Mouse (Mus musculus) hindbrain, embryonic 15.5 days (tissue): Measurements from ENCODE around the gene Higd1c. TPM values are rescaled to one million over a fixed set of nuclear protein-coding genes. Genes with fewer than 3 reads are reported as not detected.

Experiments used
- ATAC-seq: fragments of 200-750 bp; cut with Nextera tagmentation; 2 replicates; pipeline ENCODE4 v1.8.0; 2017; ENCODE audit warnings: low read depth, moderate number of reproducible peaks, moderate TSS enrichment; ENCODE audit not compliant: low FRiP score
- H3K27ac ChIP-seq: fragments of 300-500 bp; sonication (generic); replicated peaks from 2 replicates; pipeline ENCODE4 v1.5.1; 2015; ENCODE audit warnings: mild to moderate bottlenecking, inconsistent platforms
- H3K27me3 ChIP-seq: fragments of 300-500 bp; sonication (generic); 2 replicates; pipeline ENCODE4 v1.6.1; 2015; ENCODE audit warnings: control low read depth, inconsistent platforms
- H3K36me3 ChIP-seq: fragments of 300-500 bp; sonication (generic); 2 replicates; pipeline ENCODE4 v1.6.1; 2015; ENCODE audit warnings: control low read depth, inconsistent platforms
- H3K4me1 ChIP-seq: fragments of 300-500 bp; sonication (generic); replicated peaks from 2 replicates; pipeline ENCODE4 v1.6.1; 2015; ENCODE audit warnings: control low read depth, inconsistent platforms
- H3K4me2 ChIP-seq: fragments of 300-500 bp; sonication (generic); 2 replicates; pipeline ENCODE4 v1.6.1; 2015; ENCODE audit warnings: moderate library complexity, mild to moderate bottlenecking, inconsistent platforms
- H3K4me3 ChIP-seq: fragments of 300-500 bp; sonication (generic); 2 replicates; pipeline ENCODE4 v1.5.1; 2015; ENCODE audit warnings: mild to moderate bottlenecking, inconsistent platforms
- H3K9ac ChIP-seq: fragments of 300-500 bp; sonication (generic); 2 replicates; pipeline ENCODE4 v1.6.1; 2015; ENCODE audit warnings: inconsistent platforms
- H3K9me3 ChIP-seq: fragments of 300-500 bp; sonication (generic); 2 replicates; pipeline ENCODE4 v1.6.1; 2016; ENCODE audit warnings: control low read depth, inconsistent platforms
- WGBS: fragments of 180-500 bp; shearing (Covaris S2); methylation state at CpG from one replicate; pipeline ENCODE4 v1.1.7; 2015; 5-methylcytosine and 5-hydroxymethylcytosine counted together
- polyA plus RNA-seq: library from polyadenylated mRNA; unstranded; fragments of >200 nt; fragmentation: Nextera tagmentation; extraction: Ambion mirVana; gene quantifications from 2 replicates; pipeline ENCODE4 v1.2.1, GENCODE M21; 2015

The Higd1c gene
- polyA plus RNA-seq, 1 experiment from 2014 or later = 0.38 TPM

DNA sequence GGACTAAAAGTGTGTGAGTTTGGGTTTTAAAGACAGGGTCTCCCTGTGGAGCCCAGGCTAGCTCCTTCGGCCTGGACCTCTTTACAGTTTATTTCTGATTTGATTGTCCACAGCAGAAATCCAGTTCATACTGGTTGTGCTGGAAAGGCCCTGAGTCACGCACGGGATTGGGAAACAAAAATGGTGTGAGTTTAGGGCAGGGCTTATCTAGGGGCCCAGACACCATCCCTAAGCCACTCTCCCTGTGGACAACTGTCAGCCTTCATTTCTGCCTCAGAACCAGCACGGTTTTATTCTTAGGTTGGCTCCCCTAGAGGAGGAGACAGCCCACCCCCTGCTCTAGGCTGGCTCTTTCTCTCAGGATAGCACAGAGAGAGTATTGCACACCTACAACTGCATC is 68.9 kb downstream of the Higd1c start:
- H3K4me1 ChIP-seq = no peaks in the 10 kb centered on the region
- ATAC-seq = no peak
- 76% methylated on average over 4 of the region's 4 CpGs for WGBS
- H3K9ac ChIP-seq = no peak overlapping the region
- no peak overlapping the region for H3K4me3 ChIP-seq
- no peak overlapping the region for H3K27ac ChIP-seq
- H3K4me2 ChIP-seq = no peak overlapping the region
- no peaks in the 10 kb centered on the region for H3K36me3 ChIP-seq
- no peaks in the 10 kb centered on the region for H3K27me3 ChIP-seq
- no peaks in the 10 kb centered on the region for H3K9me3 ChIP-seq

Other genes starting within 250 kb of the Higd1c start
- gene Atf1, start 136.7 kb upstream of the Higd1c start, polyA plus RNA-seq = 12.7 and 14.4 TPM in 2 replicates
- not detected in 2 replicates for gene Tmprss12, start 83.7 kb upstream of the Higd1c start, polyA plus RNA-seq
- gene Mettl7a1, start 60.4 kb upstream of the Higd1c start, polyA plus RNA-seq = 3.4 and 3.8 TPM in 2 replicates
- 0.09 and 0.12 TPM in 2 replicates for gene Mettl7a3, start 29.6 kb upstream of the Higd1c start, polyA plus RNA-seq
- gene Methig1, start 11.4 kb upstream of the Higd1c start, polyA plus RNA-seq = 0.18 TPM in 1 of 2 replicates, not detected in the other
- gene Mettl7a2, start 11.3 kb upstream of the Higd1c start, polyA plus RNA-seq = not detected in 2 replicates
- 0.18 and 0.19 TPM in 2 replicates for gene Gm5475, start 57.6 kb downstream of the Higd1c start, polyA plus RNA-seq
- gene Slc11a2, start 60.5 kb downstream of the Higd1c start, polyA plus RNA-seq = 19.9 and 27.6 TPM in 2 replicates
- 55.5 and 56.7 TPM in 2 replicates for gene Letmd1, start 104.5 kb downstream of the Higd1c start, polyA plus RNA-seq
- gene Csrnp2, start 130.9 kb downstream of the Higd1c start, polyA plus RNA-seq = 43.5 and 46.5 TPM in 2 replicates
- 34.2 and 35.9 TPM in 2 replicates for gene Tfcp2, start 187.5 kb downstream of the Higd1c start, polyA plus RNA-seq
- gene Pou6f1, start 235.4 kb downstream of the Higd1c start, polyA plus RNA-seq = 35.0 and 38.1 TPM in 2 replicates